Mouse (Mus musculus) liver, embryonic 11.5 days (tissue): ENCODE results near the gene Adprh. TPM values are rescaled to one million over a fixed set of nuclear protein-coding genes. Genes with fewer than 3 reads are reported as not detected.

Experiments used
- ATAC-seq: fragments of 200-750 bp; cut with Nextera tagmentation; replicated peaks from 2 replicates; pipeline ENCODE4 v1.8.0; 2017; ENCODE audit warnings: moderate number of reproducible peaks, mild to moderate bottlenecking, moderate TSS enrichment, moderate library complexity; ENCODE audit not compliant: low FRiP score
- DNase-seq: peaks from one replicate; pipeline ENCODE4 v3.0.0-alpha.2; 2017; ENCODE audit warnings: low spot score
- H3K27ac ChIP-seq: fragments of 300-500 bp; sonication (generic); 2 replicates; pipeline ENCODE4 v1.5.1; 2014; ENCODE audit warnings: mild to moderate bottlenecking, low read depth, low read length, control low read depth
- H3K27me3 ChIP-seq: fragments of 300-500 bp; sonication (generic); replicated peaks from 2 replicates; pipeline ENCODE4 v1.6.1; 2014; ENCODE audit warnings: low read length, mixed read lengths; ENCODE audit not compliant: control insufficient read depth, insufficient read depth
- H3K36me3 ChIP-seq: fragments of 300-500 bp; sonication (generic); 2 replicates; pipeline ENCODE4 v1.6.1; 2014; ENCODE audit warnings: mild to moderate bottlenecking, low read length, moderate library complexity, mixed read lengths; ENCODE audit not compliant: control insufficient read depth, insufficient read depth
- H3K4me1 ChIP-seq: fragments of 300-500 bp; sonication (generic); replicated peaks from 2 replicates; pipeline ENCODE4 v1.6.1; 2014; ENCODE audit warnings: low read length, mixed read lengths; ENCODE audit not compliant: control insufficient read depth, insufficient read depth
- H3K4me2 ChIP-seq: fragments of 300-500 bp; sonication (generic); 2 replicates; pipeline ENCODE4 v1.6.1; 2014; ENCODE audit warnings: mild to moderate bottlenecking, control low read depth, moderate library complexity
- H3K4me3 ChIP-seq: fragments of 300-500 bp; sonication (generic); 2 replicates; pipeline ENCODE4 v1.5.1; 2014; ENCODE audit warnings: low read depth, low read length, control low read depth
- H3K9ac ChIP-seq: fragments of 300-500 bp; sonication (generic); 2 replicates; pipeline ENCODE4 v1.6.1; 2014; ENCODE audit warnings: low read depth, low read length, control low read depth
- H3K9me3 ChIP-seq: fragments of 300-500 bp; sonication (generic); 2 replicates; pipeline ENCODE4 v1.6.1; 2016; ENCODE audit warnings: low read length, inconsistent platforms, mixed read lengths; ENCODE audit not compliant: control insufficient read depth
- whole genome bisulfite sequencing: fragments of 180-500 bp; shearing (Covaris S2); extraction: QIAGEN DNeasy Blood & Tissue Kit; methylation state at CpG from one replicate; pipeline ENCODE4 v1.1.7; 2014; 5-methylcytosine and 5-hydroxymethylcytosine counted together
- polyA plus RNA-seq: library from polyadenylated mRNA; unstranded; fragments of >200 nt; fragmentation: Nextera tagmentation; extraction: Ambion mirVana; gene quantifications from 2 replicates; pipeline ENCODE4 v1.2.1, GENCODE M21; 2014

Gene Adprh
- 92.0 and 92.1 TPM in 2 replicates for polyA plus RNA-seq

DNA sequence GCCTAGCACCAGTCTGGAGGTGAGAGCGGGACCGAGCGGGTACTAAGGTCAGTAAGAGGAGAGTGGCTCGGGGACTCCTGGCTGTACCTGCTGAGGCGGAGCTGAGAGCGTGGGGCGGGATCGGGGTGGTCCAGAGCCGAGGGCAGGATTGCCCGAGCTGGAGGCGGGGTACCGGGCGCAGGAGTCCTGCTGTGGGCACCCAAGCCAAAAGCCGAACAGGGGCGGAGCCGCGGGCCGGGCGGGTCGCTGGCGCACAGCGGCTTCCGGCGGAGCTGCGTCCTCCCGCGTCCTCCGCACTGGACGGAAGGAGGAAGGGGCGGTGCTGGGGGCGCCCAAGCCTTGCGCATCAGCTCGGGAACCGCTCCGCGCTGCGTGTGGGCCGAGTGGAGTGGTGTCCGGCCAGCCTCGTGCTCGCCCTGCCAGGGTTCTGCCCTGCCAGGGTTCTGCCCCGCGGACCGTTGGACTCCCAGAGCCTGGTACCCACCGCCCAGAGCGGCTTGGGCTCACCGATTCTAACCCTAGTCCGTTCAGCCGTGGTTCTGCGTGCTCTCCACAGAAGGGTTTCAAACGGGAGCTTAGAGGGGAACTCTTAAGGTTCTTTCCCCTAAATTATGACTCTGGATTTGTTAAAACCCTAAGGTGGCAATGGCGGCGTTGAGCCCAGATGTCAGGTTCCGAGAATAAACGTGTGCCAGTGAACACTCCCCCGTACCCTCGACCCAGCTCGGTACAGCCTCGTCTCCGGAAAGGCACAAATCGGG lies at the start of gene Adprh:
TSS of gene Adprh (minus strand) at position 262 of the 761 bp plus-strand sequence.
- H3K4me3 ChIP-seq: peak within 1 kb of the TSS; percentile 69
- peak within 1 kb of the TSS; percentile 88 for H3K27ac ChIP-seq
- H3K4me2 ChIP-seq: peak within 1 kb of the TSS; percentile 71
- H3K4me1 ChIP-seq: peaks cover 11% of the 10 kb centered on the region
- peak; percentile 96 for ATAC-seq
- H3K36me3 ChIP-seq: peaks cover 17% of the 10 kb centered on the region
- H3K9me3 ChIP-seq: no peaks in the 10 kb centered on the region
- no peaks in the 10 kb centered on the region for H3K27me3 ChIP-seq
- H3K9ac ChIP-seq: peak within 1 kb of the TSS; percentile 90
- peak; percentile 87 for DNase-seq
- under 1% methylated on average over 59 of the region's 61 CpGs for WGBS

DNA sequence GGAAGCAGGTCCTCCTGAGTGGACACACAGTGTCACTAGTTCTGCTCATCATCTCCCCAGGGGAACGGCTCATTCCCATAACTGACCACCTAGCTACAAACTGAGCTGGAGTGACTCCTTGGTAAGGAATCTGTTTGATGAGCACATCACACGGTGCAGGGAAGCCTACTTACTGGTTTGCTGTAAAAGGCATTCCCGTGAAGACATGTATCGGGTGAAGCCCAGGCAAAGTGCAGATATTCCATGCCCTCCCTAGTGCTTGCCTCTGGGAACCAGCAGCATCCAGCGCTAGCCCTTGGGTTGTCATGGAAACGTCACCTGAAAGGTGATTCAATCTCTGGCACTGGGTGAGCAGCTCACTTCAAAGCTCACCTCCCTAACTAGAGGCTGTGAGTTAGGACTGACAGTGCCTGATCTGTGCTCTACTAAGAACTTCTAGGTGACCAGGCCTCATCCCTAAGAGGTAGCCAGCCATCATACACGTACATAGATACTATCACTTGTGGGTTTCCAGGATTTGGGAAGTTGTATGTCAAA lies 44.2 kb upstream of the Adprh start:
- H3K4me1 ChIP-seq: no peaks in the 10 kb centered on the region
- 85% methylated on average over 7 of the region's 7 CpGs for WGBS
- no peak for DNase-seq
- no peak overlapping the region for H3K4me3 ChIP-seq
- no peaks in the 10 kb centered on the region for H3K9me3 ChIP-seq
- no peak overlapping the region for H3K27ac ChIP-seq
- no peak overlapping the region for H3K4me2 ChIP-seq
- H3K9ac ChIP-seq: no peak overlapping the region
- no peaks in the 10 kb centered on the region for H3K27me3 ChIP-seq
- ATAC-seq: no peak
- H3K36me3 ChIP-seq: peaks cover 6% of the 10 kb centered on the region; the same call in 1 of the 2 replicates

DNA sequence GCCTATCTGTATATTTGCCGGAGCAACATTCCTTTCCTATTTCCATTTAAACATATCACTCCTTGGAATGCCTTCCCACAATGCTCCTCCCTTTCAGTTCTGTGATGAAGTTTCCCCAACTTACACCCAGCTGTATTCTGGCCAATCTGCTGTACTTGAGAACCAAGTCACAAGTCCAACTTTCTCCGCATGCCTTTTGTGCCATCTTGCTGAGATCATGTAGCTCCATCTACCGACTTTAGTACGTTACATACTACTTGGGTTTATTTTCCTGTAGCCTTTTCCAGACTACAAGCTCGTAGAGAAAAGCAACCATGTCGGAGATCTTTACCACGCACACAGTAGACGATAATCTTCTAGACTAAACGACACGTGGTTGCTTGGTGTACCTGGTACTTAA lies 41.4 kb upstream of the Adprh start:
- Histone ChIP-seq H3K9me3 (no peaks in the 10 kb centered on the region), H3K36me3 (peaks cover 6% of the 10 kb centered on the region; the same call in 1 of the 2 replicates), H3K9ac (no peak overlapping the region), H3K4me1 (no peaks in the 10 kb centered on the region), H3K4me2 (no peak overlapping the region), H3K27me3 (no peaks in the 10 kb centered on the region), H3K4me3 (no peak overlapping the region), H3K27ac (no peak overlapping the region)
- WGBS: 83% methylated on average over 10 of the region's 10 CpGs
- DNase-seq: no peak
- no peak for ATAC-seq

DNA sequence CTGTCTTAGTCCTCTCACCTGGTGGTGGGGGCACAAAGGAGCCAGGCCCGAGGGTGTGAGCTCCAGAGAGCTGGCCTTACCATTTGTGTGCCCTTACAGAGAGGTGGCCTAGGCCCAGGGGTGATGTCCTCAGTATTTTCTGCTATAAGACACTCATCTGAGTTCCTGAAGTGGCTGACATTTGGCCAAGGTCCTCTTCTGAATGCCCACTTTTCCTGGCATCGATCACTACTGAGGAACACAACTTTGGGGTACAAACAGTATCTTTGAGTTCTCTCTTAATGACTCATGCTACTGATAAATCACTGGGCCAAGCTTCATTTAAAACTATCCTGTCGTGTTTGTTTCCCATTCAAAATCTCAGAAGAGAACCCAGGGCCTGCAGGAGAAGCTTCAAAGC lies 40.0 kb upstream of the Adprh start:
- DNase-seq (no peak), ATAC-seq (no peak)
- WGBS: 86% methylated on average over 3 of the region's 3 CpGs
- H3K4me2 ChIP-seq: no peak overlapping the region
- H3K9me3 ChIP-seq: no peaks in the 10 kb centered on the region
- H3K4me3 ChIP-seq: no peak overlapping the region
- no peak overlapping the region for H3K27ac ChIP-seq
- H3K4me1 ChIP-seq: no peaks in the 10 kb centered on the region
- H3K9ac ChIP-seq: no peak overlapping the region
- no peaks in the 10 kb centered on the region for H3K36me3 ChIP-seq
- H3K27me3 ChIP-seq: no peaks in the 10 kb centered on the region

DNA sequence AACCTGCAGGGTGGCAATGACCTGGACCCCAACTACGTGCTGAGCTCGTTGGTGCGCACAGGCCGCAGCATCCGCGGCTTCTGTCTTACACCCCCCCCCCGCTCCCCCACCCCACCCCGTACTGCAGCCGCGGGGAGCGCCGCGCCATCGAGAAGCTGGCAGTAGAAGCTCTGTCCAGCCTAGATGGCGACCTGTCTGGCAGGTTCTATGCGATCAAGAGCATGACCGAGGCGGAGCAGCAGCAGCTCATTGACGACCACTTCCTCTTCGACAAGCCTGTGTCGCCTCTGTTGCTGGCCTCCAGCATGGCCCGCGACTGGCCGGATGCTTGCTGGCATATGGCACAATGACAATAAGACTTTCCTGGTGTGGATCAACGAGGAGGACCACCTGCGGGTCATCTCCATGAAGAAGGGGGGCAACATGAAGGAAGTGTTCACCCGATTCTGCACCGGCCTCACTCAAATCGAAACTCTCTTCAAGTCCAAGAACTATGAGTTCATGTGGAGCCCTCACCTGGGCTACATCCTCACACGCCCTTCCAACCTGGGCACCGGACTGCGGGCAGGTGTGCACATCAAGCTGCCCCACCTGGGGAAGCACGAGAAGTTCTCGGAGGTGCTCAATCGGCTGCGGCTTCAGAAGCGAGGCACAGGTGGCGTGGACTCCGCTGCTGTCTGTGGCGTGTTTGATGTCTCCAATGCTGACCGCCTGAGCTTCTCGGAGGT lies 31.2 kb upstream of the Adprh start:
- Histone ChIP-seq H3K9me3 (no peaks in the 10 kb centered on the region), H3K9ac (0 out of 2 replicates have a peak overlapping the region, but pooled peaks have one; percentile 13), H3K36me3 (no peaks in the 10 kb centered on the region), H3K27me3 (peaks cover 11% of the 10 kb centered on the region), H3K4me1 (peaks cover 12% of the 10 kb centered on the region), H3K4me3 (peak overlapping the region; percentile 40), H3K4me2 (peak overlapping the region; percentile 64), H3K27ac (no peak overlapping the region)
- ATAC-seq (peak; percentile 28; the same call in 1 of the 2 replicates), DNase-seq (peak; percentile 43)
- 23% methylated on average over 42 of the region's 42 CpGs for WGBS

DNA sequence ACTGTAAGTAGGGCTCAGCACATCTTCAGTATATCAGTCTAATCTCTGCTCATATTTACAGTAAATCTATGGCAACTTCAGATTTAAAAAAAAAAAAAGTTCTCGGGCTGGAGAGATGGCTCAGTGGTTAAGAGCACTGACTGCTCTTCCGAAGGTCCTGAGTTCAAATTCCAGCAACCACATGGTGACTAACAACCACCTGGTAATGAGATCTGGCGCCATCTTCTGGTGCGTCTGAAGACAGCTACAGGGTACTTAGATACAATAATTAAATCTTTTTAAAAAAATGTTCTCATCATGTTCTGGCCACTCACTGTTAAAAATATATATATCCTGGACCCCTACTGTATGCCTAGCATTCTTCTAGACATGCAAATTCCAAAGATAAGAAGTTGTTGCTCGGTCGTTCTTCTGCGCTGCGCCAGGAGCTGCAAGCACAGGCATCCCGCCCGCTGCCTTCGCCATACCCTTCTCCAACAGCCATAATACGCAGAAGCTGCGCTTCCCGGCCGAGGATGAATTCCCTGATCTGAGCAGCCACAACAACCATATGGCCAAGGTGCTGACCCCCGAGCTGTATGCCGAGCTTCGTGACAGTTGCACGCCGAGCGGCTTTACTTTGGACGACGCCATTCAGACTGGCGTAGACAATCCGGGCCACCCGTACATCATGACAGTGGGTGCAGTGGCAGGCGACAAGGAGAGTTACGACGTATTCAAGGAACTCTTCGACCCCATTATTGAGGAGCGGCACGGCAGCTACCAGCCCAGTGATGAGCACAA lies 30.5 kb upstream of the Adprh start:
- Histone ChIP-seq H3K9ac (no peak overlapping the region), H3K9me3 (no peaks in the 10 kb centered on the region), H3K27me3 (peaks cover 11% of the 10 kb centered on the region), H3K27ac (no peak overlapping the region), H3K4me2 (peak overlapping the region; percentile 64), H3K36me3 (no peaks in the 10 kb centered on the region), H3K4me3 (peak overlapping the region; percentile 40), H3K4me1 (peaks cover 12% of the 10 kb centered on the region)
- ATAC-seq (peak; percentile 16; the same call in 1 of the 2 replicates), DNase-seq (peak; percentile 36)
- 12% methylated on average over 32 of the region's 32 CpGs for WGBS

DNA sequence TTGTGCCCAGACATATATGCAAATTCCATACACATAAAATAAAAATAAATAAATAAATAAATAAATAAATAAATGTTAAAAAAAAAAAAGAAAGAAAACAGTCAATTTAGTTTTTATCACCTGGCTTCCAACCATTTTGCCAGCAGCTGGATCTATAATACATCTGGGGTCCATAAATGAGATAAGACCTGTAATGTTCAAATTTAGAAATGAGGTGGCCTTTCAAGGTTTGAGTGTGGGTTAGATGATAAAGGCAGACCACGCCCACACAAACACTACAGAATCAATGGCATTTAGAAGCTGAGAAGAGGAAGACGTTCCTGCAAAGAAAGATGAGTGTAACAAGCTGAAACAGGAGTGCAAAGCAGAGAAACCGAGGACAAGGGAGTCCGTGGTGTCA lies 28.8 kb upstream of the Adprh start:
- ATAC-seq: peak; percentile 69
- Histone ChIP-seq H3K9me3 (no peaks in the 10 kb centered on the region), H3K27me3 (peaks cover 11% of the 10 kb centered on the region), H3K9ac (no peak overlapping the region), H3K27ac (no peak overlapping the region), H3K36me3 (no peaks in the 10 kb centered on the region), H3K4me2 (peak overlapping the region; percentile 39), H3K4me1 (peaks cover 18% of the 10 kb centered on the region), H3K4me3 (no peak overlapping the region)
- WGBS: 49% methylated on average over 4 of the region's 4 CpGs
- DNase-seq: no peak

DNA sequence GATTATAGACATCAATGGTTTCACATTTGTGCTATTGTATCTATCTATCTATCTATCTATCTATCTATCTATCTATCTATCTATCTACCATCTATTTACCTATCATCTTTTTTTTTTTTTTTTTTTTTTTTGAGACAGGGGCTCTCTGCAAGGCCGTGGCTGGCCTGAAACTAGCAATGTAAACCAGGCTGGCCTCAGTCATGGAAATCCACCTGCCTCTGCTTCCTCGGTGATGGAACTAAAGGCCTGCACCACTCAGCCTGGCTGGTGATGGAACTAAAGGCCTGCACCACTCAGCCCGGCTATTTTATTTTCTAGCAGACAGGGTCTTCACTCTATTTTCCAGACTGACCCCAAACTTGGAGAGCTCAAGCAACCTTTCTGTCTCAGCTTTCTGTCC lies 25.8 kb upstream of the Adprh start:
- Histone ChIP-seq H3K4me3 (no peak overlapping the region), H3K9ac (no peak overlapping the region), H3K4me2 (no peak overlapping the region), H3K27ac (no peak overlapping the region), H3K36me3 (no peaks in the 10 kb centered on the region), H3K27me3 (peaks cover under 1% of the 10 kb centered on the region; the same call in 1 of the 2 replicates), H3K9me3 (no peaks in the 10 kb centered on the region), H3K4me1 (peaks cover 19% of the 10 kb centered on the region)
- ATAC-seq (no peak), DNase-seq (no peak)
- 85% methylated on average over 3 of the region's 3 CpGs for WGBS
